Mouse (Mus musculus): Measurements from ENCODE around the gene Gm10037.

GRCm38 (mm10) chr13:67798618-67799017 lies 32.3 kb upstream of the Gm10037 start:
- TF ChIP-seq E2F4 (IDR thresholded peaks at IDR 0.05; ENCODE audit: insufficient read depth) (no peak), POLR2A (IDR thresholded peaks at IDR 0.05; ENCODE audit: insufficient read length, low read depth) (no peak), MAX (IDR thresholded peaks at IDR 0.05; ENCODE audit: low read depth) (no peak), MYOG (IDR thresholded peaks at IDR 0.05; ENCODE audit: control insufficient read depth in 1 of 3, insufficient read depth in 1 of 3, insufficient read length in 2 of 3, low read depth in 2 of 3) (no peak), MYOD1 (IDR thresholded peaks at IDR 0.05; ENCODE audit: control insufficient read depth in 1 of 3, insufficient read length in 2 of 3, low read depth in 2 of 3) (no peak), CEBPB (IDR thresholded peaks at IDR 0.05; ENCODE audit: insufficient read depth, poor library complexity, severe bottlenecking) (no peak), POLR2AphosphoS2 (IDR thresholded peaks at IDR 0.05; ENCODE audit: insufficient read length, low read depth) (no peak), REST (IDR thresholded peaks at IDR 0.05; ENCODE audit: insufficient read depth, insufficient read length) (no peak)
